Mouse (Mus musculus) forebrain, embryonic 16.5 days (tissue): ENCODE data around the gene Bcas3. TPM values are rescaled to one million over a fixed set of nuclear protein-coding genes. Genes with fewer than 3 reads are reported as not detected.
A peak's percentile ranks its signal among the peaks of the same experiment; 100 is the strongest.

Source experiments
- ATAC-seq: fragments of 200-750 bp; cut with Nextera tagmentation; 2 replicates; pipeline ENCODE4 v1.8.0; 2017; ENCODE audit warnings: mild to moderate bottlenecking, moderate library complexity
- H3K27ac ChIP-seq: fragments of 300-500 bp; sonication (generic); 2 replicates; pipeline ENCODE4 v1.5.1; 2014; ENCODE audit warnings: low read length, control low read depth
- H3K27me3 ChIP-seq: fragments of 300-500 bp; sonication (generic); replicated peaks from 2 replicates; pipeline ENCODE4 v1.6.1; 2014; ENCODE audit warnings: low read length; ENCODE audit not compliant: control insufficient read depth, insufficient read depth
- H3K36me3 ChIP-seq: fragments of 300-500 bp; sonication (generic); 2 replicates; pipeline ENCODE4 v1.6.1; 2014; ENCODE audit not compliant: control insufficient read depth, insufficient read depth
- H3K4me1 ChIP-seq: fragments of 300-500 bp; sonication (generic); replicated peaks from 2 replicates; pipeline ENCODE4 v1.6.1; 2014; ENCODE audit warnings: low read length; ENCODE audit not compliant: control insufficient read depth, insufficient read depth
- H3K4me2 ChIP-seq: fragments of 300-500 bp; sonication (generic); 2 replicates; pipeline ENCODE4 v1.6.1; 2014; ENCODE audit warnings: mild to moderate bottlenecking, low read length, control low read depth
- H3K4me3 ChIP-seq: fragments of 300-500 bp; sonication (generic); replicated peaks from 2 replicates; pipeline ENCODE4 v1.5.1; 2014; ENCODE audit warnings: mild to moderate bottlenecking, low read length, control low read depth
- H3K9ac ChIP-seq: fragments of 300-500 bp; sonication (generic); replicated peaks from 2 replicates; pipeline ENCODE4 v1.6.1; 2014; ENCODE audit warnings: low read depth, low read length, control low read depth
- H3K9me3 ChIP-seq: fragments of 300-500 bp; sonication (generic); 2 replicates; pipeline ENCODE4 v1.6.1; 2016; ENCODE audit warnings: low read length; ENCODE audit not compliant: control insufficient read depth
- WGBS: fragments of 180-500 bp; shearing (Covaris S2); extraction: QIAGEN DNeasy Blood & Tissue Kit; methylation state at CpG from one replicate; pipeline ENCODE4 v1.1.7; 2014; 5-methylcytosine and 5-hydroxymethylcytosine counted together
- polyA plus RNA-seq: library from polyadenylated mRNA; unstranded; fragments of >200 nt; fragmentation: Nextera tagmentation; extraction: Ambion mirVana; gene quantifications from 2 replicates; pipeline ENCODE4 v1.2.1, GENCODE M21; 2015

Gene Bcas3
- polyA plus RNA-seq, 1 experiment from 2014 or later, result 31.9 TPM

DNA sequence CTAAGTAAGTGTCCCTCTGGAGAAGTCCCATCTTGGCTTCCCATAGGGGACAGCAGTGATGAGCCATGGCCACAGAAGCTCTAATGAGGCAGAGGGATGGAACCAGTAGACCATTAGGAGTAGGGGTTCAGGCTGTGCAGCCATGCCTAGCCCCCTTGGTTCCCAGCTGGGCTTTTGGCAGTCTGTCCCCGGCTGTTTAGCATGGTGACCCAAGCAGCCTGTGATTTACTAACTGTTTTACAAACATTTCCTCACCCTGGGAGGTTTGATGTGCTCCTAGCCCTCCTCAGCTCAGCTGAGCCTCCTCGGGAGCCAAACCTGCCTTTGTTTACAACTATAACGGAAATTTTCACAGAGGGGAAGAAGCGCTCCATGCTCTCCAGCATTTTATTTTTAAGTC, 322.3 kb downstream of the Bcas3 start:
- Histone ChIP-seq H3K4me3 (no peak overlapping the region), H3K4me1 (peaks cover 7% of the 10 kb centered on the region), H3K9ac (no peak overlapping the region), H3K36me3 (no peaks in the 10 kb centered on the region), H3K9me3 (no peaks in the 10 kb centered on the region), H3K4me2 (no peak overlapping the region), H3K27ac (no peak overlapping the region), H3K27me3 (no peaks in the 10 kb centered on the region)
- ATAC-seq, result no peak
- WGBS, result 39% methylated on average over 4 of the region's 4 CpGs

DNA sequence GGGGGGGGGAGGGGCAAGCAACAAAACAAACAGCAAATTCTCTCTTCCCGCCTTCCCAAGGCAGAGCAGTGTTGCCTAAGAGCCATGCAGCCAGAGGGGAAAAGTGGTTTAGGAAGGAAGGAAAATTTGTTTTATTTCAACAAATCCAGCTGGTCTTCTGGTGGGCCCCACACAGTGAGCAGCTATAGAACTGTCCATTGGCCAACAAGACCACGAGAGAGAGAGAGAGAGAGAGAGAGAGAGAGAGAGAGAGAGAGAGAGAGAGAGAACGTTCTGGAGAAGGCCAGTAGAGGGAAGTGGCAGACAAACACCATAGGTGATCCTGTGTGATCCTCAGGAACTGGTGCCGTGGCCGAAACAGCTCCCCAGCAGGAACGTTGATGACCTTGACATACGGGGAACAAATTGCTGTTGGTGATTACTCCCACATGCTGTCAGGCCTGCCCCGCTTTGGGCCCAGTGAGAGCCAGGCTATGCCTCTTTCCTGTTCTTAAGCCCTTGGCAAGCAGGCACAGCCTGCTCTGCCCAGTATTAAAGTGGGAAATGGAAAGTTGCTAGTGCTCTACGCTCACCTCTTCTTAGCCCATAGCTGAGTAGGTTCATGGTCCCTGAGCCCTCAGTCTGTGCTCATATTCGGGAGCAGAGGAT, 323.5 kb downstream of the Bcas3 start:
- WGBS, result 82% methylated on average over 10 of the region's 10 CpGs
- no peak for ATAC-seq
- H3K27ac ChIP-seq, result no peak overlapping the region

DNA sequence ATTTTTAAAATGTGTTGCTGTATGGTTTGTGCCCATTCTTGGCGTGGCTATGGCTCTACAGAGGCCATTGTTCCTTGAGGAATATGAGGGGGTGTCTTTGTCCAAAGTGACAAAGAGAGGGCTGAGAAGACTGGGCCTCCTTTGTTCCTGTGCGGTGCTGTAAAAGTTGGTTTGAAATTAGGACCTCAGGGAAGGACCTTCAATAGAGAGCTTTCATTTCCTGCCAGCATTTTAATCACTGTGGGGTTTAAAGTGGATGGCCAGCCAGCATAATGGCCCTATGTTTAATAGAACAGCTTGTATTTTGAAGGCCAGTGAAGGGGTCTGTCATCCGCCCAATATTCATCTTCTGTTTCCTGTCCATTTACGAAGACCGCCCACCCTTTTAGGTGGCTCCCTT, 325.7 kb downstream of the Bcas3 start:
- Histone ChIP-seq H3K36me3 (no peaks in the 10 kb centered on the region), H3K9ac (no peak overlapping the region), H3K27me3 (no peaks in the 10 kb centered on the region), H3K4me2 (no peak overlapping the region), H3K9me3 (no peaks in the 10 kb centered on the region), H3K4me3 (no peak overlapping the region), H3K27ac (no peak overlapping the region; the same call in 1 of the 2 replicates), H3K4me1 (peaks cover 10% of the 10 kb centered on the region)
- ATAC-seq, result peak; percentile 52
- WGBS, result 7% methylated on average over 5 of the region's 5 CpGs

More for the DNA sequence above, 323.5 kb downstream of the Bcas3 start:
- Histone ChIP-seq H3K4me1 (peaks cover 7% of the 10 kb centered on the region), H3K9me3 (no peaks in the 10 kb centered on the region), H3K4me3 (no peak overlapping the region), H3K4me2 (no peak overlapping the region), H3K36me3 (no peaks in the 10 kb centered on the region), H3K27me3 (no peaks in the 10 kb centered on the region), H3K9ac (no peak overlapping the region)

DNA sequence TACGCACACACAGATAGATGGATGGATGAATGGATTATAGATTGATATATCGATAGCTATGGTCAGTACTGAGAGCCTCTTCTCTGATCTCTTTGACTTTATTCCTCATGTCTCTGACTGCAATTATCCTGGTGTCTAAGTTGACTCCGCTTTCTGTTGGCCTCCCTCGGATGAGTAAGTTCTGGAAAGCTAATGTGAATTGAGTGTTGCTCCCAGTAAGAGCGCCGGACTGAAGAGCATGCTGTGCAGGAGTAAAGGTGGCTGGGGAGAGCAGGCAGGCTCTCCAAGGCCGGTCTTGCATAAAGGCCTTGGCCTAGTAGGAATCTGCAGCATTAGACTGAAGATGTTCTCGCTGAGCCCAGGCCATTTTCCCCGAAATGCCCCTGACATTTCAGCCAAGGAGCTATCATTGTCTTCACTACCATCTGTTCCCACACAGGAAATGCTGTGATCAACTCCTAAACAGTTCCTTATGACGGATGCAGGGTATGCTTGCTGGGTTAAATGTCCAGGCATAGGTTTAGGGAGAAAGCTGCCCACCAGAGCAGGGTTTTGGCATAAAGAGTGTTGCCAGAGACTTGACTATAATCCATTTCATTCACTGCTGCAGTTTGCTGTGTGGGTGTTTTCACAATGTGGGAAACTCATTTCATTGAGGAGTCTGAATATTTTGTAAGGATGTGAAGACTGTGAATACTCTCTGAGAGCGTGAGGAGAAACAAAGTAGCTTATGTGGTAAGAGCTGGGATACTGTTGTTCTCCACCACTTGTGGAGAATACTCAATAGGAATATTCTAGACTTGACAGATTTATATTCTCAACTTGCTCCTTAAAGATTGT, 328.8 kb downstream of the Bcas3 start:
- Histone ChIP-seq H3K9ac (no peak overlapping the region), H3K9me3 (no peaks in the 10 kb centered on the region), H3K4me3 (no peak overlapping the region), H3K4me1 (peaks cover 13% of the 10 kb centered on the region), H3K27me3 (no peaks in the 10 kb centered on the region), H3K4me2 (no peak overlapping the region), H3K27ac (no peak overlapping the region), H3K36me3 (no peaks in the 10 kb centered on the region)
- WGBS, result 90% methylated on average over 11 of the region's 11 CpGs
- no peak for ATAC-seq

DNA sequence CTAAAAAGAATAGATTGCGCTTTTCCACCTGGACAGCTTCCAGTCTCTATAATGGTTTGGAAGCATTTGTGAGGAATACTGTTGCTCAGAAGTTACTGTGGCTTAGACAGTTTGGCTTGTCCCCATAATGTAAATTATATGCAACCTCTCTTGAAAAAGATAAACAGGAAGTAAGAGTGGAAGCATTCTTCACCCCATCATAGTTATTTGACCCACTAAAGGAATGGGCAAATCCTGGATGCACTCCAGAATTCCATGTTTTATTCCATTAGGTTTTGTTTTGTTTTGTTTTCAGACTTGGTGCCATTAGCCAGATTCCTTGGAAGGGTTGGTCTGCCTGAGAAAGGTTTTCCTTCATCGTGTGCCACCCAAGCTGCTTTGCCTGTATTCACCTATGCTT, 332.0 kb downstream of the Bcas3 start:
- no peak overlapping the region for H3K9ac ChIP-seq
- WGBS, result 80% methylated on average over 2 of the region's 2 CpGs
- H3K9me3 ChIP-seq, result no peaks in the 10 kb centered on the region
- no peak overlapping the region for H3K27ac ChIP-seq
- H3K4me1 ChIP-seq, result peaks cover 6% of the 10 kb centered on the region; the same call in 1 of the 2 replicates
- no peak for ATAC-seq
- H3K4me2 ChIP-seq, result no peak overlapping the region
- no peaks in the 10 kb centered on the region for H3K36me3 ChIP-seq
- no peak overlapping the region for H3K4me3 ChIP-seq
- H3K27me3 ChIP-seq, result no peaks in the 10 kb centered on the region

DNA sequence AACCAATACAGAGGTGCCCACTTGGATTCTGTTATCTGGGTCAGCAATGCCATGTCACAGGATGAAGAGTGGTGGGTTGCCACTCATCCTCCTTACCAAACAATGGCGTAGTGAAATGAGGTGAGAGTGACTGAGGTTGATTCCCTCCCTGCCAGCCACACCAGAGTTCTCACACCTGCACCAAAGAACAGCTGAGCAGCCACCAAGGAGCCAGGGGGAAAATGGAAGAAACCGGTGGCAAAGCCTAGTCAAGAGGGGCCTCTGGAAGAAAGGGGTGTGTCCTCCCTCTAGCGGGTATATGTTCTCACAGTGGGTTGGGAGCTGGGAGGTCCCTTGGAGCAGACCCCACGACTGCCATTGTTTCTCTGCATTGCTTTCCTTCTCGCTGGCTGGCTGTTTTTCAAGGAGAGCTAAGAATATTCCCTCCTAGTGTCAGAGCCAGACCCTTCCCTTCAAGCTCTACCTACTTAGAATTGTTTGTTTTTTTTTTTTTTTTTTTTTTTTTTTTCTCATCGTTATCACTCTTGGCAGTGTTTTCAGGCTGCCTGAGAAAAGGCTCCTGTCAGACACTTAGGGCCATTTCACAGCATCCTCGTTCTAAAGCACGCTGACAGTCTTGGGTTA, 335.0 kb downstream of the Bcas3 start:
- no peak overlapping the region for H3K9ac ChIP-seq
- no peaks in the 10 kb centered on the region for H3K27me3 ChIP-seq
- no peak overlapping the region for H3K27ac ChIP-seq
- no peak for ATAC-seq
- peaks cover 6% of the 10 kb centered on the region; the same call in 1 of the 2 replicates for H3K4me1 ChIP-seq
- WGBS, result 34% methylated on average over 8 of the region's 8 CpGs
- H3K4me3 ChIP-seq, result no peak overlapping the region
- no peaks in the 10 kb centered on the region for H3K9me3 ChIP-seq
- no peaks in the 10 kb centered on the region for H3K36me3 ChIP-seq
- H3K4me2 ChIP-seq, result no peak overlapping the region

DNA sequence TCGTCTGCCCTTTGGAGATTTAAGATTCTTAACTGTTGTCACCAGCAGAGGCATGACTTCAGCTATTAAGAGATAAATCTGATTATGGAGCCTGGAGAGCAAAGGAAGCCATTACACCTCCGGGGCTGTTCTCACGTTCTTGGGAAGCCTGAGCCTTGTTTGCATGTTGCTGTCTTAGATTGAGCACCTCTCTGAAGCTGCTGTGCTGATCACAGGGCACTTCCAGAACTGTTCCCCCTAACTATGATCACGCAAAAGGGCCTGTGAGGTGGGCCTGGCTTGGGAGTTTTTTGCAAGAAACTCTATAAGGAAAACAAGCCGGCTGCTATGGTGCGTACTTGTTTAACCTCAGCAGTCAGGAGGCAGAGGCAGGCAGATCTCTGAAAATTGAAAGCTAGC, 335.5 kb downstream of the Bcas3 start:
- Histone ChIP-seq H3K36me3 (no peaks in the 10 kb centered on the region), H3K9me3 (no peaks in the 10 kb centered on the region), H3K27me3 (no peaks in the 10 kb centered on the region), H3K4me1 (peaks cover 4% of the 10 kb centered on the region; the same call in 1 of the 2 replicates), H3K27ac (no peak overlapping the region), H3K4me2 (no peak overlapping the region), H3K9ac (no peak overlapping the region), H3K4me3 (no peak overlapping the region)
- ATAC-seq, result no peak
- WGBS, result 79% methylated on average over 6 of the region's 6 CpGs

DNA sequence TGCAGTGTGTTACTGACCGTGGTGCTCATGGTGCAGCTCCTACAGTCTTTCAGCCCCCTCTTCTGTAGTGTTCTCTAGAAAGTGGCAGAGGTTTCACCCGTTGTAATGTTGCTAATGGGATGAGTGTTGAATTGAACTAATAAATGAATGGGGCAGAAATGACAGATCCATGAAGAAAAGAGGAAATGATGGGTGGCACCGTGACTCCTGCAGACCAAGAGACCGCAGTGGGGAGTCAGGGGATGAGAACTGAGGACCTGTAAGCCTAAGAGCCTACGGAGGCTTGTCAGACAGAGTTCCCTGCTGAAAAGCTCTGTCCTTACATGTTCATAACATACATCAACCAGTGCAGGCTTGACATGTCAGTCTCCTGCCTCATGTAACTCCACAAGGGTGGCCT, 336.3 kb downstream of the Bcas3 start:
- no peak for ATAC-seq
- 88% methylated on average over 5 of the region's 5 CpGs for WGBS
- no peaks in the 10 kb centered on the region for H3K9me3 ChIP-seq
- H3K36me3 ChIP-seq, result no peaks in the 10 kb centered on the region
- no peak overlapping the region for H3K4me2 ChIP-seq
- H3K4me1 ChIP-seq, result no peaks in the 10 kb centered on the region
- H3K9ac ChIP-seq, result no peak overlapping the region
- H3K4me3 ChIP-seq, result no peak overlapping the region
- H3K27me3 ChIP-seq, result no peaks in the 10 kb centered on the region
- H3K27ac ChIP-seq, result no peak overlapping the region

DNA sequence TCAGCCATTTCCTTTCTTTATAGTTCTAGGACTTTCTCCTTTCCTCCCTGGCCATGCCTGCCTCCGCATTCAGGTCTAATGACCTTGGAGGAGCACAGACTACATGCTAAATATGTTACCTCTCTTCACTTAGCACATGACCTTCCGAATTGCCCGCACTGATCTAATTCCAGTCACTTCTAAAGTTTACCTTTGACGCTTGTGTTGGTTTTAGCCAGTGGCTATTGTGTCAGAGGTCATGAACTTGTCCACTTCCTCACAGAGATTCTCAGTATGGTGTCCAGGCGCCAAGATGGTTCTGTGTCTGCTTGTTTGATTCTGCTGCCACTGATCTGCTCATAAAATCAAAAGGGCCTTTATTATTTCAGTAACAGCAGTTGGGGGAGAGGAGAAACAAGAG, 338.3 kb downstream of the Bcas3 start:
- H3K4me3 ChIP-seq, result no peak overlapping the region
- no peak overlapping the region for H3K4me2 ChIP-seq
- no peak for ATAC-seq
- no peak overlapping the region for H3K27ac ChIP-seq
- no peaks in the 10 kb centered on the region for H3K27me3 ChIP-seq
- H3K4me1 ChIP-seq, result no peaks in the 10 kb centered on the region
- H3K36me3 ChIP-seq, result no peaks in the 10 kb centered on the region
- no peak overlapping the region for H3K9ac ChIP-seq
- no peaks in the 10 kb centered on the region for H3K9me3 ChIP-seq
- 68% methylated on average over 5 of the region's 5 CpGs for WGBS
